Mouse (Mus musculus): ENCODE measurements at regions not wholly inside any gene's neighbourhood (a gene's known extent, or its start where the extent isn't known, plus 50 kb on each side); places are given as distances from the start of the nearest gene placed in this dataset.

GRCm38 (mm10) chr8:126727068-126727467, 133.3 kb upstream of the Irf2bp2 start:
- TF ChIP-seq POLR2A (IDR thresholded peaks at IDR 0.05; ENCODE audit: low read depth, low read length) (no peak), CTCF (IDR thresholded peaks at IDR 0.05; ENCODE audit: extremely low read depth, insufficient read length, insufficient replicate concordance, low read depth, low read length) (no peak)

Measured in small intestine, adult 2 months (tissue).